Mouse (Mus musculus): ENCODE data around the gene Clba1. TPM values are rescaled to one million over a fixed set of nuclear protein-coding genes. Genes with fewer than 3 reads are reported as not detected.
A peak's percentile ranks its signal among the peaks of the same experiment; 100 is the strongest.
"Not testable (repeated sequence)": the region's sequence is repeated elsewhere in the genome, so short reads cannot be mapped to it uniquely, and the experiment has no call there.

Gene Clba1
- polyA plus RNA-seq, 1 experiment from 2014 or later: 8.8 TPM

- H3K27ac ChIP-seq: no peak overlapping the region
- H3K4me2 ChIP-seq (replicated peaks): no peak overlapping the region
- WGBS: 75% methylated on average over 4 of the region's 4 CpGs
- no peaks in the 10 kb centered on the region for H3K9me3 ChIP-seq
- ATAC-seq (ENCODE audit: low FRiP score, low read depth): no peak
- 0 out of 2 replicates have a peak overlapping the region, but pooled peaks have one; percentile 43 for H3K9ac ChIP-seq
- H3K36me3 ChIP-seq: peaks cover 79% of the 10 kb centered on the region
- peaks cover 46% of the 10 kb centered on the region for H3K4me1 ChIP-seq
- H3K27me3 ChIP-seq: no peaks in the 10 kb centered on the region
- H3K4me3 ChIP-seq: no peak overlapping the region
Observed at GRCm38 (mm10) chr12:112823221-112823620, 14.5 kb downstream of the Clba1 start.

GRCm38 (mm10) chr12:112825901-112826300 is 17.2 kb downstream of the Clba1 start:
- Histone ChIP-seq H3K27ac (no peak overlapping the region), H3K9me3 (no peaks in the 10 kb centered on the region), H3K36me3 (peaks cover 52% of the 10 kb centered on the region), H3K4me3 (peak overlapping the region; percentile 95; the same call in 1 of the 2 replicates), H3K4me2 (replicated peaks) (peak overlapping the region; percentile 80), H3K4me1 (peaks cover 54% of the 10 kb centered on the region), H3K27me3 (no peaks in the 10 kb centered on the region), H3K9ac (peak overlapping the region; percentile 95)
- 84% methylated on average over 5 of the region's 5 CpGs for WGBS
- ATAC-seq (ENCODE audit: low FRiP score, low read depth): no peak

- under 1% methylated on average over 45 of the region's 51 CpGs for WGBS
- peak overlapping the region; percentile 95 for H3K4me3 ChIP-seq
- H3K36me3 ChIP-seq: peaks cover 53% of the 10 kb centered on the region
- H3K4me1 ChIP-seq: peaks cover 45% of the 10 kb centered on the region
- H3K9ac ChIP-seq: peak overlapping the region; percentile 95
- H3K27me3 ChIP-seq: no peaks in the 10 kb centered on the region
- H3K27ac ChIP-seq: peak overlapping the region; percentile 87
- peak overlapping the region; percentile 80 for H3K4me2 ChIP-seq (replicated peaks)
- H3K9me3 ChIP-seq: no peaks in the 10 kb centered on the region
- peak; percentile 83 for ATAC-seq (ENCODE audit: low FRiP score, low read depth)
Observed at GRCm38 (mm10) chr12:112828501-112829243, 19.9 kb downstream of the Clba1 start.

- Histone ChIP-seq H3K36me3 (peaks cover 50% of the 10 kb centered on the region), H3K4me2 (replicated peaks) (peak within 1 kb of the TSS; percentile 80), H3K27ac (peak within 1 kb of the TSS; percentile 87), H3K27me3 (no peaks in the 10 kb centered on the region), H3K4me3 (peak within 1 kb of the TSS; percentile 95), H3K4me1 (peaks cover 38% of the 10 kb centered on the region), H3K9ac (peak within 1 kb of the TSS; percentile 95), H3K9me3 (no peaks in the 10 kb centered on the region)
- WGBS: 1% methylated on average over 70 of the region's 72 CpGs
- peak; percentile 97 for ATAC-seq (ENCODE audit: low FRiP score, low read depth)
Observed at GRCm38 (mm10) chr12:112829244-112829864, 20.6 kb downstream of the Clba1 start, which contains the start of gene Cdca4. Cdca4 (minus strand) TSS chr12:112829423.

GRCm38 (mm10) chr12:112830141-112830540 is 21.4 kb downstream of the Clba1 start:
- Histone ChIP-seq H3K27ac (peak overlapping the region; percentile 48; the same call in 1 of the 2 replicates), H3K4me1 (peaks cover 35% of the 10 kb centered on the region), H3K9ac (peak overlapping the region; percentile 84), H3K4me2 (replicated peaks) (peak overlapping the region; percentile 74), H3K9me3 (no peaks in the 10 kb centered on the region), H3K4me3 (peak overlapping the region; percentile 95), H3K36me3 (peaks cover 43% of the 10 kb centered on the region), H3K27me3 (no peaks in the 10 kb centered on the region)
- WGBS: 33% methylated on average over 2 of the region's 2 CpGs
- no peak for ATAC-seq (ENCODE audit: low FRiP score, low read depth)

- H3K36me3 ChIP-seq: peaks cover 40% of the 10 kb centered on the region
- no peaks in the 10 kb centered on the region for H3K27me3 ChIP-seq
- H3K9ac ChIP-seq: peak overlapping the region; percentile 84
- no peak overlapping the region for H3K27ac ChIP-seq
- no peaks in the 10 kb centered on the region for H3K9me3 ChIP-seq
- peak overlapping the region; percentile 95 for H3K4me3 ChIP-seq
- peaks cover 34% of the 10 kb centered on the region for H3K4me1 ChIP-seq
- peak overlapping the region; percentile 74 for H3K4me2 ChIP-seq (replicated peaks)
- 87% methylated on average over 3 of the region's 3 CpGs for WGBS
- ATAC-seq (ENCODE audit: low FRiP score, low read depth): no peak
Observed at GRCm38 (mm10) chr12:112830570-112830969, 21.8 kb downstream of the Clba1 start.

GRCm38 (mm10) chr12:112832411-112832810 is 23.7 kb downstream of the Clba1 start:
- H3K36me3 ChIP-seq: peaks cover 22% of the 10 kb centered on the region
- WGBS: 92% methylated on average over 5 of the region's 5 CpGs
- peaks cover 16% of the 10 kb centered on the region for H3K4me1 ChIP-seq
- H3K4me2 ChIP-seq (replicated peaks): no peak overlapping the region
- no peak overlapping the region for H3K27ac ChIP-seq
- ATAC-seq (ENCODE audit: low FRiP score, low read depth): no peak
- no peaks in the 10 kb centered on the region for H3K27me3 ChIP-seq
- no peak overlapping the region for H3K9ac ChIP-seq
- no peaks in the 10 kb centered on the region for H3K9me3 ChIP-seq
- no peak overlapping the region for H3K4me3 ChIP-seq

- H3K27ac ChIP-seq: no peak overlapping the region
- WGBS: 86% methylated on average over 6 of the region's 6 CpGs
- no peaks in the 10 kb centered on the region for H3K9me3 ChIP-seq
- no peak for ATAC-seq (ENCODE audit: low FRiP score, low read depth)
- no peak overlapping the region for H3K4me3 ChIP-seq
- no peaks in the 10 kb centered on the region for H3K27me3 ChIP-seq
- H3K36me3 ChIP-seq: peaks cover 16% of the 10 kb centered on the region
- H3K9ac ChIP-seq: no peak overlapping the region
- no peak overlapping the region for H3K4me2 ChIP-seq (replicated peaks)
- peaks cover 8% of the 10 kb centered on the region for H3K4me1 ChIP-seq
Observed at GRCm38 (mm10) chr12:112833527-112833926, 24.8 kb downstream of the Clba1 start.

GRCm38 (mm10) chr12:112835046-112835445 is 26.3 kb downstream of the Clba1 start:
- Histone ChIP-seq H3K27me3 (no peaks in the 10 kb centered on the region), H3K27ac (no peak overlapping the region), H3K4me3 (no peak overlapping the region), H3K9me3 (peaks cover 4% of the 10 kb centered on the region; the same call in 1 of the 2 replicates), H3K36me3 (peaks cover 16% of the 10 kb centered on the region), H3K4me1 (peaks cover 7% of the 10 kb centered on the region), H3K9ac (no peak overlapping the region), H3K4me2 (replicated peaks) (no peak overlapping the region)
- no peak for ATAC-seq (ENCODE audit: low FRiP score, low read depth)
- WGBS: 73% methylated on average over 2 of the region's 2 CpGs

GRCm38 (mm10) chr12:112840209-112841086 is 31.7 kb downstream of the Clba1 start:
- Histone ChIP-seq H3K27ac (no peak overlapping the region), H3K27me3 (no peaks in the 10 kb centered on the region), H3K4me1 (no peaks in the 10 kb centered on the region), H3K4me2 (replicated peaks) (no peak overlapping the region), H3K9me3 (peaks cover 4% of the 10 kb centered on the region; the same call in 1 of the 2 replicates), H3K9ac (no peak overlapping the region), H3K36me3 (no peaks in the 10 kb centered on the region), H3K4me3 (no peak overlapping the region)
- 78% methylated on average over 25 of the region's 25 CpGs for WGBS
- no peak for ATAC-seq (ENCODE audit: low FRiP score, low read depth)

- H3K27ac ChIP-seq; H3K4me3 ChIP-seq; H3K27me3 ChIP-seq; H3K4me1 ChIP-seq; H3K9ac ChIP-seq; H3K36me3 ChIP-seq; ATAC-seq (ENCODE audit: low FRiP score, low read depth); H3K9me3 ChIP-seq; H3K4me2 ChIP-seq (replicated peaks): not testable (repeated sequence)
- WGBS: 66% methylated on average over 4 of the region's 4 CpGs
Observed at GRCm38 (mm10) chr12:112841338-112841892, 32.7 kb downstream of the Clba1 start.

Data from limb, embryonic 13.5 days (tissue).